ENCODE assay signal across 24 mouse cellular contexts in genomic region chr16:88604570-88604969, GRCm38 (mm10). TPM values are rescaled to one million over a fixed set of nuclear protein-coding genes. Genes with fewer than 3 reads are reported as not detected.
DNase-seq lines count a peak whose midpoint lies in the region; ATAC-seq lines count a peak whose summit lies in the region.
"Had no signal": no experiment of that assay in that cellular context is flagged by ENCODE, and none has a peak within 500 bp of the region (broad histone marks: within the 10 kb centered on the region; RNA-seq: fewer than 3 reads in every experiment).

No protein-coding gene starts in this region.

- no peak overlapping the region for H3K27ac ChIP-seq in lung, embryonic 16.5 days (ENCODE audit: low read length)
- H3K27ac ChIP-seq: embryonic facial prominence, embryonic 13.5 days; embryonic facial prominence, embryonic 15.5 days; forebrain, embryonic 10.5 days; forebrain, embryonic 12.5 days had no signal

- no peak overlapping the region for H3K4me2 ChIP-seq in lung, embryonic 16.5 days (ENCODE audit: low read depth, low read length)
- H3K4me2 ChIP-seq: embryonic facial prominence, embryonic 13.5 days; embryonic facial prominence, embryonic 15.5 days; forebrain, embryonic 12.5 days had no signal

- H3K27me3 ChIP-seq in lung, embryonic 16.5 days (ENCODE audit: control insufficient read depth, insufficient read depth, low read depth, low read length), result peaks cover 24% of the 10 kb centered on the region
- H3K27me3 ChIP-seq: embryonic facial prominence, embryonic 13.5 days; embryonic facial prominence, embryonic 15.5 days had no signal

- no peaks in the 10 kb centered on the region for H3K36me3 ChIP-seq in lung, embryonic 16.5 days (ENCODE audit: control insufficient read depth, insufficient read depth, low read length)
- H3K36me3 ChIP-seq: embryonic facial prominence, embryonic 13.5 days; embryonic facial prominence, embryonic 15.5 days; forebrain, embryonic 10.5 days; forebrain, embryonic 12.5 days had no signal

- H3K4me1 ChIP-seq in lung, embryonic 16.5 days (replicated peaks; ENCODE audit: control insufficient read depth, insufficient read depth, low read length), result no peaks in the 10 kb centered on the region
- H3K4me1 ChIP-seq: forebrain, embryonic 12.5 days had no signal

- H3K9me3 ChIP-seq in lung, embryonic 16.5 days (ENCODE audit: control insufficient read depth, low read length), result no peaks in the 10 kb centered on the region
- H3K9me3 ChIP-seq: embryonic facial prominence, embryonic 13.5 days; embryonic facial prominence, embryonic 15.5 days; forebrain, embryonic 10.5 days; forebrain, embryonic 12.5 days had no signal

- WGBS in lung, embryonic 16.5 days, result 59% methylated on average over 6 of the region's 6 CpGs

- peak; percentile 66 for ATAC-seq in lung, embryonic 16.5 days (ENCODE audit: low read depth)
- ATAC-seq: forebrain, embryonic 14.5 days; forebrain, embryonic 16.5 days had no signal

- no peak for DNase-seq in lung, postnatal 14 days
- DNase-seq in lung, postnatal 36 days, result peak; percentile 3
- no peak for DNase-seq in lung, adult 18-20 months
- DNase-seq: adrenal gland, adult 2 months; adrenal gland, postnatal 10 days; adrenal gland, postnatal 25 days; cerebellum, adult 11 months; cerebellum, adult 18-20 months; cerebellum, adult 8-10 months; cerebellum, adult 9-11 months; cerebellum, postnatal 14 days; cerebellum, postnatal 36 days; embryo, embryonic 11 days had no signal

- no peak overlapping the region for H3K4me3 ChIP-seq in lung, embryonic 16.5 days (ENCODE audit: low read length)
- H3K4me3 ChIP-seq: embryonic facial prominence, embryonic 13.5 days; embryonic facial prominence, embryonic 15.5 days; erythroblast, embryonic 14.5 days; forebrain, embryonic 10.5 days; forebrain, embryonic 12.5 days had no signal

- H3K9ac ChIP-seq in lung, embryonic 16.5 days (ENCODE audit: low read length), result no peak overlapping the region
- H3K9ac ChIP-seq: embryonic facial prominence, embryonic 13.5 days; embryonic facial prominence, embryonic 15.5 days; forebrain, embryonic 12.5 days had no signal

RNA-seq across cellular contexts. Expression of gene Krtap24-1, which starts 7.5 kb away (rescaled TPM):
- not detected in 2 replicates for polyA plus RNA-seq in lung, embryonic 16.5 days (2015; fragmentation: Nextera tagmentation; extraction: Ambion mirVana)
- polyA plus RNA-seq: adrenal gland, adult 2 months; brain, embryonic 14.5 days; C2C12; embryonic facial prominence, embryonic 11.5 days; embryonic facial prominence, embryonic 13.5 days; erythroblast, embryonic 14.5 days; forebrain, embryonic 10.5 days; forebrain, embryonic 12.5 days; forebrain, embryonic 14.5 days; forebrain, embryonic 16.5 days had no signal

RNA-seq across cellular contexts. Expression of gene 2310079G19Rik, which starts 22.9 kb away (rescaled TPM):
- not detected in 2 replicates for polyA plus RNA-seq in lung, embryonic 16.5 days (2015; fragmentation: Nextera tagmentation; extraction: Ambion mirVana)
- polyA plus RNA-seq: adrenal gland, adult 2 months; brain, embryonic 14.5 days; C2C12; embryonic facial prominence, embryonic 11.5 days; embryonic facial prominence, embryonic 13.5 days; embryonic facial prominence, embryonic 15.5 days; erythroblast, embryonic 14.5 days; forebrain, embryonic 10.5 days; forebrain, embryonic 12.5 days; forebrain, embryonic 14.5 days; forebrain, embryonic 16.5 days had no signal

RNA-seq across cellular contexts. Expression of gene Cldn8, which starts 41.6 kb away (rescaled TPM):
- 3.3 and 4.0 TPM in 2 replicates for polyA plus RNA-seq in lung, embryonic 16.5 days (2015; fragmentation: Nextera tagmentation; extraction: Ambion mirVana)
- polyA plus RNA-seq: adrenal gland, adult 2 months; C2C12; erythroblast, embryonic 14.5 days; forebrain, embryonic 14.5 days; forebrain, embryonic 16.5 days had no signal

RNA-seq across cellular contexts. Expression of gene Krtap26-1, which starts 43.0 kb away (rescaled TPM):
- not detected in 2 replicates for polyA plus RNA-seq in lung, embryonic 16.5 days (2015; fragmentation: Nextera tagmentation; extraction: Ambion mirVana)
- polyA plus RNA-seq: adrenal gland, adult 2 months; brain, embryonic 14.5 days; C2C12; embryonic facial prominence, embryonic 11.5 days; embryonic facial prominence, embryonic 13.5 days; erythroblast, embryonic 14.5 days; forebrain, embryonic 10.5 days; forebrain, embryonic 12.5 days; forebrain, embryonic 14.5 days; forebrain, embryonic 16.5 days had no signal
